Mouse (Mus musculus) hindbrain, embryonic 10.5 days (tissue): Measurements from ENCODE around the gene Kdelr1. TPM values are rescaled to one million over a fixed set of nuclear protein-coding genes. Genes with fewer than 3 reads are reported as not detected.

ENCODE experiments used
- DNase-seq: peaks from one replicate; pipeline ENCODE4 v3.0.0-alpha.2; 2017; ENCODE audit warnings: low spot score
- H3K27ac ChIP-seq: fragments of 300-500 bp; sonication (generic); 2 replicates; pipeline ENCODE4 v1.5.1; 2016; ENCODE audit warnings: mild to moderate bottlenecking, moderate library complexity
- H3K27me3 ChIP-seq: fragments of 300-500 bp; sonication (generic); 2 replicates; pipeline ENCODE4 v1.6.1; 2016; ENCODE audit warnings: mild to moderate bottlenecking; ENCODE audit not compliant: poor library complexity, insufficient read depth, severe bottlenecking
- H3K36me3 ChIP-seq: fragments of 300-500 bp; sonication (generic); 2 replicates; pipeline ENCODE4 v1.6.1; 2016; ENCODE audit warnings: mild to moderate bottlenecking, moderate library complexity
- H3K4me1 ChIP-seq: fragments of 300-500 bp; sonication (generic); replicated peaks from 2 replicates; pipeline ENCODE4 v1.6.1; 2016; ENCODE audit warnings: mild to moderate bottlenecking
- H3K4me3 ChIP-seq: fragments of 300-500 bp; sonication (generic); 2 replicates; pipeline ENCODE4 v1.5.1; 2016; ENCODE audit warnings: mild to moderate bottlenecking, moderate library complexity
- H3K9me3 ChIP-seq: fragments of 300-500 bp; sonication (generic); 2 replicates; pipeline ENCODE4 v1.6.1; 2016; ENCODE audit warnings: mild to moderate bottlenecking, moderate library complexity
- WGBS: fragments of 180-500 bp; shearing (Covaris S2); methylation state at CpG from one replicate; pipeline ENCODE4 v1.1.7; 2016; 5-methylcytosine and 5-hydroxymethylcytosine counted together
- polyA plus RNA-seq: library from polyadenylated mRNA; unstranded; fragments of >200 nt; fragmentation: Nextera tagmentation; extraction: Ambion mirVana; gene quantifications from 2 replicates; pipeline ENCODE4 v1.2.1, GENCODE M21; 2016

Kdelr1 gene
- polyA plus RNA-seq, 1 experiment from 2014 or later = 67.7 TPM

DNA sequence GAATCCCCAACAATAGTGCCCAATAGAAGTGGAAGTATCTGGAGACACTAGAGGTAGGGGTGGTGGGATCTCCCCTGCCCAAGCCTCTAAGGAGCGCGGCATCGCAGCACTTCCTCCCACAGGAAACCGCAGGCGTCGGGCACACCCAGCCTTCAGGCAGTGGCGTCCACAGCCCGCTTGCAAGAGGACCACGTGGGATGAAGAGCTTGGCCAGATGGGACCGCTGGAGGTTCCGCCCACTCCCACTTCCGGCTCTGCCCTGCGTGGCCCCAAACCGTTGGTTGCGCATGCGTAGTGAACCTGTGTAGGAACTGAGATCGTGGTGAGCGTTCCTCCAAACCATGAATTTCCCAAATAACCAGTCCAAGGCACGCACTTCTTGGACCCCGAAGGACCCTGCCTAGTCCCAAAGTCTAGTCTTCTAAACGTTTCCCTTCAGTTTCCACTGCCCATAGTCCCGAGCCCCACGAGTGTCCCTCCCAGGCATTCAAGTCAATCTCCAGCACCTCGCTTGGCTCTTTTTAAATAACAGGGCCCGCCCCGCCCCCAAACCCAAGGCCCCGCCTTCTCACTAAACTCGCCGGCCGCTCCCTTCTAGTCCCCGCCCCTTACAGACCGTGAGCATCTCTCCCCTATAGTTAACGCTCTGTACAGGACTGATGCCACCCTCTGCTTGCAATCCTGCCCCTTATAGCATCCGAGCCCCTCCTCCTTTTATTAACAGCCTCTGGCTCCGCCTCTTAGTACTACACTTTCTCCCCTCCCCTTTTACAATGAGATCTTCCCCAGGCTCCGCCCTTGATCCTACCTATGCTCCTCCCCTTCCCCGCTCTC lies 50.6 kb downstream of the Kdelr1 start:
- Histone ChIP-seq H3K4me1 (peaks cover 51% of the 10 kb centered on the region), H3K9me3 (peaks cover 2% of the 10 kb centered on the region; the same call in 1 of the 2 replicates), H3K27ac (peak overlapping the region; percentile 89), H3K27me3 (peaks cover 32% of the 10 kb centered on the region), H3K36me3 (no peaks in the 10 kb centered on the region), H3K4me3 (peak overlapping the region; percentile 56)
- peak; percentile 94 for DNase-seq
- WGBS = 1% methylated on average over 37 of the region's 37 CpGs

GRCm38 (mm10) chr7:45923762-45924428 lies 51.3 kb downstream of the Kdelr1 start, which contains the start of gene Ccdc114:
Ccdc114 (plus strand) TSS chr7:45924072.
- H3K27me3 ChIP-seq = peaks cover 39% of the 10 kb centered on the region
- peak within 1 kb of the TSS; percentile 56 for H3K4me3 ChIP-seq
- peak within 1 kb of the TSS; percentile 89 for H3K27ac ChIP-seq
- peaks cover 2% of the 10 kb centered on the region; the same call in 1 of the 2 replicates for H3K9me3 ChIP-seq
- peak; percentile 71 for DNase-seq
- H3K4me1 ChIP-seq = peaks cover 53% of the 10 kb centered on the region
- H3K36me3 ChIP-seq = no peaks in the 10 kb centered on the region
- WGBS = 4% methylated on average over 24 of the region's 24 CpGs

DNA sequence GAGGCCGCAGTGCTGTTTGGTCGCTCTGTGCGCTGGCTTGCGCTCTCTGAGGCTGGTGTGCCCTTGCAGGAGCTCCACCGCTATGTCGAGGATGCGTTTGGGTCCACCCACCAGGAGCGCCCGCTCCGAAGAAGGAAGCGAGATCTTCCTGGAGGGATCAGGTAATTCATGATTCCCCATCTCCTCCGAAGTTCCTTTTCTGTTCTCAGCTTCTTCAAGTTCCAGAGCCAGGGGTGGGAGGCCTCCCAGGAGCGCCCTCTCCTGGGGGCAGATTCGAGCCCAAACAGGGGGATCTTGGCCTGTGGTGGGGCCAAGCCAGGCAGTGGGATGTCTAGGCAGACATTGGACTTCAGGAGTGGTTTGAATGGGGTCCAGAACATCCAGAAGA lies 51.9 kb downstream of the Kdelr1 start:
- Histone ChIP-seq H3K27ac (peak overlapping the region; percentile 89), H3K4me3 (peak overlapping the region; percentile 56), H3K9me3 (peaks cover 2% of the 10 kb centered on the region; the same call in 1 of the 2 replicates), H3K4me1 (peaks cover 51% of the 10 kb centered on the region), H3K27me3 (peaks cover 39% of the 10 kb centered on the region), H3K36me3 (no peaks in the 10 kb centered on the region)
- WGBS = 10% methylated on average over 14 of the region's 14 CpGs
- peak; percentile 38 for DNase-seq

DNA sequence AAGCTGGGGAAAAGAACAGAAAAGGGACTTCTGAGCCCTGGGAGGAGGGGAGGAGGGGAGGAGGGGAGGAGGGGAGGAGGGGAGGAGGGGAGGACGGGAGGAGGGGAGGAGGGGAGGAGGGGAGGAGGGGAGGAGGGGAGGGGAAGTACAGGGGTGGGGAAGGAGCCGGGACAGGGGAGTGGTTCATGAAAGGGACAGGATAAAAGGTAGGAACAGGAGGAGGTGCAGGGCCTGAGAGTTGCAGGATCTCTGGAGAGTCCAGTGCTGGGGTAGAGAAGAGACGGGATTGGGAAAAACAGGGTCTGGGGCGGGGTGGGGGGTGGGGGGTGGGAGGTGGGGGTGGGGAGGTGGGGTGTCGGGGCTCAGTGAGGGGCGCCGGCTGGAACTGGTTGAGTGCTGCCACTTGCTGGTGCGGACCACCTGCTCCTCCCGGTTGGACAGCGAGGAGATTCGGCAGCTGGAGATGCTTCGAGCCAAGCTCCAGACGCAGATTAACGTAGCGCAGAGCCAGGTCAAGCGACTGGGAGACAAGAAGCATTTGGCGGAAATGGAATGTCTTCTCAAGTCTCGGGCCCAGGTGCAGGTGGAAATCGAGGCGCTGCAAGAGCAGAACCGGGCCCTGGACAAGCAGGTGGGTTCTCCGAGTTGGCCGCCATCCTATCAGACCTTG lies 56.2 kb downstream of the Kdelr1 start:
- Histone ChIP-seq H3K9me3 (peaks cover 11% of the 10 kb centered on the region; the same call in 1 of the 2 replicates), H3K36me3 (0 out of 2 replicates have a peak, but pooled peaks cover 5% of the 10 kb centered on the region), H3K4me3 (peak overlapping the region; percentile 20; the same call in 1 of the 2 replicates), H3K27me3 (peaks cover 27% of the 10 kb centered on the region), H3K4me1 (peaks cover 16% of the 10 kb centered on the region), H3K27ac (no peak overlapping the region)
- DNase-seq = no peak
- WGBS = 11% methylated on average over 20 of the region's 23 CpGs

GRCm38 (mm10) chr7:45929688-45930087 lies 57.1 kb downstream of the Kdelr1 start:
- WGBS = 80% methylated on average over 1 of the region's 1 CpGs
- Histone ChIP-seq H3K27ac (no peak overlapping the region), H3K9me3 (peaks cover 11% of the 10 kb centered on the region; the same call in 1 of the 2 replicates), H3K27me3 (peaks cover 27% of the 10 kb centered on the region), H3K36me3 (0 out of 2 replicates have a peak, but pooled peaks cover 5% of the 10 kb centered on the region), H3K4me1 (peaks cover 7% of the 10 kb centered on the region), H3K4me3 (no peak overlapping the region)
- DNase-seq = no peak

Other genes with a start within 250 kb of the Kdelr1 start
- gene Rasip1, start 245.3 kb upstream of the Kdelr1 start, polyA plus RNA-seq = 6.4 and 9.3 TPM in 2 replicates
- 2.6 and 2.9 TPM in 2 replicates for gene Mamstr, start 232.8 kb upstream of the Kdelr1 start, polyA plus RNA-seq
- gene Fut2, start 206.4 kb upstream of the Kdelr1 start, polyA plus RNA-seq = 0.12 and 0.21 TPM in 2 replicates
- gene Ntn5, start 188.8 kb upstream of the Kdelr1 start, polyA plus RNA-seq = 0.39 and 0.98 TPM in 2 replicates
- gene Sec1, start 178.4 kb upstream of the Kdelr1 start, polyA plus RNA-seq = 0.62 and 0.77 TPM in 2 replicates
- gene Car11, start 172.9 kb upstream of the Kdelr1 start, polyA plus RNA-seq = 8.3 and 13.0 TPM in 2 replicates
- gene Dbp, start 167.7 kb upstream of the Kdelr1 start, polyA plus RNA-seq = 3.0 and 3.4 TPM in 2 replicates
- gene Rpl18, start 157.3 kb upstream of the Kdelr1 start, polyA plus RNA-seq = 1,010 and 1,126 TPM in 2 replicates
- 33.6 and 35.5 TPM in 2 replicates for gene Sphk2, start 154.8 kb upstream of the Kdelr1 start, polyA plus RNA-seq
- 1.6 and 1.8 TPM in 2 replicates for gene Fam83e, start 151.6 kb upstream of the Kdelr1 start, polyA plus RNA-seq
- gene Spaca4, start 147.0 kb upstream of the Kdelr1 start, polyA plus RNA-seq = not detected in 2 replicates
- gene Lmtk3, start 89.0 kb upstream of the Kdelr1 start, polyA plus RNA-seq = 2.3 and 5.4 TPM in 2 replicates
- gene Sult2b1, start 88.1 kb upstream of the Kdelr1 start, polyA plus RNA-seq = 1.7 and 2.2 TPM in 2 replicates
- gene Cyth2, start 58.2 kb upstream of the Kdelr1 start, polyA plus RNA-seq = 164 and 231 TPM in 2 replicates
- gene Kcnj14, start 48.0 kb upstream of the Kdelr1 start, polyA plus RNA-seq = 0.91 and 1.0 TPM in 2 replicates
- 85.2 and 110 TPM in 2 replicates for gene Grwd1, start 41.8 kb upstream of the Kdelr1 start, polyA plus RNA-seq
- gene Grin2d, start 5.6 kb downstream of the Kdelr1 start, polyA plus RNA-seq = 0.19 and 0.33 TPM in 2 replicates
- 1.1 and 1.3 TPM in 2 replicates for gene Syngr4, start 23.9 kb downstream of the Kdelr1 start, polyA plus RNA-seq
- gene Tmem143, start 24.2 kb downstream of the Kdelr1 start, polyA plus RNA-seq = 4.5 and 4.8 TPM in 2 replicates
- gene Emp3, start 48.6 kb downstream of the Kdelr1 start, polyA plus RNA-seq = 16.7 and 29.7 TPM in 2 replicates
- gene Ccdc114, start 51.3 kb downstream of the Kdelr1 start, polyA plus RNA-seq = 6.5 and 7.7 TPM in 2 replicates
- gene Abcc6, start 157.5 kb downstream of the Kdelr1 start, polyA plus RNA-seq = 0.12 and 0.20 TPM in 2 replicates
- 29.3 and 30.7 TPM in 2 replicates for gene Nomo1, start 160.9 kb downstream of the Kdelr1 start, polyA plus RNA-seq
- gene Kcnj11, start 228.0 kb downstream of the Kdelr1 start, polyA plus RNA-seq = 0.22 and 0.48 TPM in 2 replicates